Mouse (Mus musculus) neural tube, embryonic 14.5 days (tissue): Measurements from ENCODE around the gene B830017H08Rik. TPM values are rescaled to one million over a fixed set of nuclear protein-coding genes. Genes with fewer than 3 reads are reported as not detected.

Experiments used
- ATAC-seq: fragments of 200-750 bp; cut with Nextera tagmentation; 2 replicates; pipeline ENCODE4 v1.8.0; 2017; ENCODE audit warnings: low read depth, mild to moderate bottlenecking, moderate TSS enrichment, moderate library complexity
- H3K27ac ChIP-seq: fragments of 300-500 bp; sonication (generic); 2 replicates; pipeline ENCODE4 v1.5.1; 2014; ENCODE audit warnings: low read depth, mild to moderate bottlenecking, control low read depth, low read length, moderate library complexity, mixed read lengths
- H3K27me3 ChIP-seq: fragments of 300-500 bp; sonication (generic); 2 replicates; pipeline ENCODE4 v1.6.1; 2014; ENCODE audit warnings: low read length; ENCODE audit not compliant: control insufficient read depth, insufficient read depth
- H3K36me3 ChIP-seq: fragments of 300-500 bp; sonication (generic); 2 replicates; pipeline ENCODE4 v1.6.1; 2014; ENCODE audit warnings: low read length, mixed read lengths; ENCODE audit not compliant: control insufficient read depth, insufficient read depth
- H3K4me1 ChIP-seq: fragments of 300-500 bp; sonication (generic); 2 replicates; pipeline ENCODE4 v1.6.1; 2014; ENCODE audit warnings: low read length; ENCODE audit not compliant: control insufficient read depth, insufficient read depth
- H3K4me2 ChIP-seq: fragments of 300-500 bp; sonication (generic); 2 replicates; pipeline ENCODE4 v1.6.1; 2014; ENCODE audit warnings: mild to moderate bottlenecking, low read depth, low read length, control low read depth
- H3K4me3 ChIP-seq: fragments of 300-500 bp; sonication (generic); 2 replicates; pipeline ENCODE4 v1.5.1; 2014; ENCODE audit warnings: low read depth, low read length, control low read depth, mixed read lengths
- H3K9ac ChIP-seq: fragments of 300-500 bp; sonication (generic); replicated peaks from 2 replicates; pipeline ENCODE4 v1.6.1; 2014; ENCODE audit warnings: low read depth, mild to moderate bottlenecking, control low read depth, low read length, mixed read lengths
- H3K9me3 ChIP-seq: fragments of 300-500 bp; sonication (generic); 2 replicates; pipeline ENCODE4 v1.6.1; 2016; ENCODE audit warnings: low read length; ENCODE audit not compliant: control insufficient read depth
- WGBS: fragments of 180-500 bp; shearing (Covaris S2); extraction: QIAGEN DNeasy Blood & Tissue Kit; methylation state at CpG from one replicate; pipeline ENCODE4 v1.1.7; 2014; 5-methylcytosine and 5-hydroxymethylcytosine counted together
- polyA plus RNA-seq: library from polyadenylated mRNA; unstranded; fragments of >200 nt; fragmentation: Nextera tagmentation; extraction: Ambion mirVana; gene quantifications from 2 replicates; pipeline ENCODE4 v1.2.1, GENCODE M21; 2014

B830017H08Rik gene
- polyA plus RNA-seq, 1 experiment from 2014 or later, result 6.5 TPM

DNA sequence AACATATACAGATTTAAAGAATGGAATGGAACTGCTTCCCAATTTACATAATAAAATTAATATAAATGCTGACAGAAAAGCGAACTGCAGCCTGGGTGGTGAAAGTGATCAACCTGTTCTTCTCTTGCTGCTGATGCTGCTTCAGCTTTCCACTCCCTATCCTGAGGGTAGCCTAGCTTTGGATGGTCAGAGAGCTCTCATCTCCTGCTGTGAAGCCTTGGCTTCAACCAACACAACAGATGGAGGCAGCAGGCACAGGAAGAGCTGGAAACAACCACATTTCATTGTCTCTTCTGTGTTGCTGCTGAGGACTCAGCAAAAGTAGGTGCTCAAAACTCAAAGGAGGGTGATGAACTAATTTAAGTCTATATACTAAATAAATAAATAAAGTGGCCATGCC, 18.9 kb downstream of the B830017H08Rik start:
- H3K9me3 ChIP-seq, result no peaks in the 10 kb centered on the region
- no peak for ATAC-seq
- H3K4me3 ChIP-seq, result no peak overlapping the region
- H3K27me3 ChIP-seq, result no peaks in the 10 kb centered on the region
- H3K4me2 ChIP-seq, result no peak overlapping the region
- WGBS, result 95% methylated on average over 1 of the region's 1 CpGs
- H3K27ac ChIP-seq, result no peak overlapping the region
- no peaks in the 10 kb centered on the region for H3K4me1 ChIP-seq
- H3K36me3 ChIP-seq, result peaks cover 52% of the 10 kb centered on the region
- no peak overlapping the region for H3K9ac ChIP-seq

DNA sequence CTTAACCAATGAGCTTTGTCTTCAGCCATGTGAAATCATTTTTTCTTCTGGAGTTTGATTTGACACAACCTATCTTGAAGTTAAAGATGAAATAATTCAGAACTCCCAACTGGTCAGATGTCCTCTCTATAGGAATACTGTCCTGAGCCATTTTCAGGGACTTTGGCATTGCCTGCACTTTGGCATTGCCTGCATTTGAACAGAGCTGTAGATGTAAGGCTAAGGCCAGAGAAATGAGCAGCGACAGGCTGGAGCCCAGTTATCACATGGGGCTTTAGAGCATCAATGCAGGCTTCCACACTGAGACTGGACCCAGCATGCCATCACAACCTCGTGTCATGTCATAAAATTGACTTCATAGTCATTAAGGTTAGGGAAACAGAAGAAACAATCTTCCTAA, 20.3 kb downstream of the B830017H08Rik start:
- Histone ChIP-seq H3K9ac (no peak overlapping the region), H3K27me3 (no peaks in the 10 kb centered on the region), H3K27ac (no peak overlapping the region), H3K36me3 (peaks cover 54% of the 10 kb centered on the region), H3K9me3 (no peaks in the 10 kb centered on the region), H3K4me1 (no peaks in the 10 kb centered on the region), H3K4me2 (no peak overlapping the region), H3K4me3 (no peak overlapping the region)
- WGBS, result 85% methylated on average over 2 of the region's 2 CpGs
- ATAC-seq, result no peak

DNA sequence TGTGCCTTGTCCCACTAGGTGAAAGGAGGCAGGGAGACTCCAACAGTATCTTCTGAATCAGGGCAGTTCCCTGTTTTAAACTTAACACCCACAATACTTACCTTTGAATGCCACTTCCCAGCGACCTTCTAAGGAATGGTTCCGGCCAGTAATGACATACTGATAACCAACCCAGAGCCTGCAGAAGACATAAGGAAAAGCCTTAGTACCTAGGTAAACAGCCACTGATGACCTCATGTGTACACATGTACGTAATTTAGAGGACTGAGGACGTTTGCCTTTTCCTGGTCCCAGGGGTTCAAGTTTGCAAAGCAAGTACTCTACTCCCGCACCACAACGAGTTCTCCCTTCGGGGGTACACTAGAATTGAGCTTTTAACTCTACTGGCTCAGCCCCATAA, 24.2 kb downstream of the B830017H08Rik start:
- peaks cover 42% of the 10 kb centered on the region for H3K36me3 ChIP-seq
- no peak overlapping the region for H3K4me2 ChIP-seq
- ATAC-seq, result no peak
- H3K27ac ChIP-seq, result no peak overlapping the region
- H3K27me3 ChIP-seq, result no peaks in the 10 kb centered on the region
- no peaks in the 10 kb centered on the region for H3K9me3 ChIP-seq
- no peak overlapping the region for H3K4me3 ChIP-seq
- H3K9ac ChIP-seq, result no peak overlapping the region
- WGBS, result 95% methylated on average over 7 of the region's 7 CpGs
- no peaks in the 10 kb centered on the region for H3K4me1 ChIP-seq

DNA sequence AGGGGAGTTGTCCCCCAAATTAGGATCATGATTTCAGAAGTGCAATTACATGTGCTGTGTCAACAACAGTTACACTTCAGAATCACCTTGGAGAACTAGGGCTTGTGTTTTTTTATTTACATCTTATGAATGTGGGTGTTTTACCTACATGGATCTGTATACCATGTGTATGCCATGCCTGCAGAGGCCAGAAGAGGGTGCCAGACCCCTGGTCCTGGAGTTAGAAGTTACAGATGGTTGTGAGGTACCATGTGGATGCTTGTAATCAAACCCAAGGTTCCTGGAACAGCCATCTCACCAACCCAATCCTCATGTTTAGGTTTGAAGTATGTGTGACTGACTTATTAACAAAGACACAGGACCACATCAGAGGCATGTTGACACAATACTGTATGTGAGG, 25.7 kb downstream of the B830017H08Rik start:
- ATAC-seq, result peak; percentile 61
- Histone ChIP-seq H3K27me3 (no peaks in the 10 kb centered on the region), H3K4me1 (no peaks in the 10 kb centered on the region), H3K9ac (no peak overlapping the region), H3K9me3 (no peaks in the 10 kb centered on the region), H3K27ac (no peak overlapping the region), H3K36me3 (peaks cover 39% of the 10 kb centered on the region), H3K4me2 (no peak overlapping the region), H3K4me3 (no peak overlapping the region)

DNA sequence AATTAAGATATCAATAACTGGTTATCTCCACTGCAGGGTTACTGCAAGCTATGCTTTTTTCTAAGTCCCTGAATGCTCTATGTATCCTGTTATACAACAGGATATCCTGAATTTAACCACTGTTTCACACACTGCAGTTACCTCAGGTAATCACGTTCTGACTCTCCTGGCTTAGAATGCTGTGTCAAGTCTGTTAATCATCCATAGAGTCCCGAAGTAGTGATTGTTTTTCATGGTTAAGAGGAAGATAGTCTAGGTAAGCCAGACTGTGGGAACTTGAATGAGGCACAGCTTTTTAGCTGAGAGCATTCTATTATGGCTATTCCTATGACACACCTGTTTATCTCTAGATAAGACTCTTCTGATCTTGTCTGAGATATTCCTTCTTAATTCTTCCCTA, 32.4 kb downstream of the B830017H08Rik start:
- no peaks in the 10 kb centered on the region for H3K27me3 ChIP-seq

DNA sequence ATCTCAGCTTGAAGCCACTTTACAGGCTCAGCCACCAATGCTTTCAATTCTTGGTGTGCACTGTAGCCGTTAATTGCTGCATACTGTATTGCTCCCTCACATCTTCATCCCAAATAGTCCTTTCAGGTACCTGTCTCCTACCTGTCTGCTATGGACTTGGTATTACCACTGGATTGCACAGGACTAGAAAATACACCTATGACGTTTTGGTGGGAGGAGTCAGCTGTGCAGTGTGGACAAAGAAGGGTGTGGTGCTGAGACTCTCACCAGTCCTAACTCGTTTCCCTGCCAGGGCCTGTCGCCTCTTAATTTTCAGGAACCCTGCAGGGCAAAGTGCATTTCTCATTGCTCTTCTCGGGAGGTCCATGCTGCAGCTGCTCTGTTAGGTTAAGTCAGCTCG, 32.8 kb downstream of the B830017H08Rik start:
- WGBS, result 74% methylated on average over 6 of the region's 6 CpGs

More for the DNA sequence above, 32.4 kb downstream of the B830017H08Rik start:
- 98% methylated on average over 2 of the region's 2 CpGs for WGBS
- H3K9me3 ChIP-seq, result no peaks in the 10 kb centered on the region
- no peak overlapping the region for H3K27ac ChIP-seq
- no peaks in the 10 kb centered on the region for H3K36me3 ChIP-seq
- no peak overlapping the region for H3K4me3 ChIP-seq
- H3K9ac ChIP-seq, result no peak overlapping the region
- no peak for ATAC-seq
- H3K4me2 ChIP-seq, result no peak overlapping the region
- no peaks in the 10 kb centered on the region for H3K4me1 ChIP-seq

DNA sequence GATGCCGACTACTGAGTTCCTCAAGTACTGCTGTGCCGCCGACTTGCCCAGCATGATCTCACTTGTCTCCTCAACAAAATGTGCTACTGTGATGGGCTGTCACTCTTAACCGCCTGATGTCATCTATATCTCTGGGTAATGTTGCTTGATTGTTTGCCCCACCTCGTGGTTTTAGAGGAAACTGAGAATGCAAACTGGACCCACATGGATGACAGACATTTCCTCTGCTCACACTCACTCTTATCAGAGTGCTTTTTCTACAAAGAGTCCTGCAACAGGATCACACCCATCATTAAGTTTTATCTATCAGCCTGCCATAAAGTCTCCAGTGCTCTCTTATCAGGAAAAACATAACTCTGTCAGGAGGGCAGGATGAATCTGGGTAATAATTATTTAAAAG, 38.3 kb downstream of the B830017H08Rik start:
- no peaks in the 10 kb centered on the region for H3K27me3 ChIP-seq
- no peaks in the 10 kb centered on the region for H3K4me1 ChIP-seq
- ATAC-seq, result no peak
- WGBS, result 88% methylated on average over 5 of the region's 5 CpGs
- peaks cover 18% of the 10 kb centered on the region for H3K36me3 ChIP-seq
- no peak overlapping the region for H3K9ac ChIP-seq
- no peak overlapping the region for H3K4me3 ChIP-seq
- no peaks in the 10 kb centered on the region for H3K9me3 ChIP-seq
- no peak overlapping the region for H3K4me2 ChIP-seq
- H3K27ac ChIP-seq, result no peak overlapping the region

More for the DNA sequence above, 32.8 kb downstream of the B830017H08Rik start:
- Histone ChIP-seq H3K4me2 (no peak overlapping the region), H3K4me1 (no peaks in the 10 kb centered on the region), H3K27ac (no peak overlapping the region), H3K27me3 (no peaks in the 10 kb centered on the region), H3K36me3 (peaks cover 1% of the 10 kb centered on the region; the same call in 1 of the 2 replicates), H3K9me3 (no peaks in the 10 kb centered on the region), H3K4me3 (no peak overlapping the region), H3K9ac (no peak overlapping the region)
- no peak for ATAC-seq

DNA sequence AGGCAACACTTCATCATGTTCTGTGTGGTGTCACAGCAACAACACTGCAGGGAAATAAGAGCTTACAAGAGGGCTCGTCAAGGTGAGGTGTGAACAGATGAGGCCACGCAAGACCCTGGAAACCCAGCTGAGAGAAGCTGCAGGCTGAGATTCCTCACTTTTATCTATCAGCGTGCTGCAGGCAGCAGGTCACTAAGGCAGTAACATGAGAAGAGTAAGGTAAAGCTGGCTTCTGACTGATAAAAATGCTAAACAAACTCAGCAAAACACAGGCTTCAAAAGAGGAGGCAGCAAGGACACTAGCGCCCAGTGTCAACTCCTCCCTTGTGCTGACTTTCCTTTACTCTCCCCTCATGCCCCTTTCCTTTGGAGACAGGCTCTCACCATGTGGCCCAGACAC, 40.1 kb downstream of the B830017H08Rik start:
- no peak for ATAC-seq
- no peak overlapping the region for H3K4me3 ChIP-seq
- H3K27ac ChIP-seq, result no peak overlapping the region
- H3K36me3 ChIP-seq, result peaks cover 18% of the 10 kb centered on the region
- no peak overlapping the region for H3K9ac ChIP-seq
- H3K27me3 ChIP-seq, result no peaks in the 10 kb centered on the region
- no peaks in the 10 kb centered on the region for H3K9me3 ChIP-seq
- H3K4me2 ChIP-seq, result no peak overlapping the region
- H3K4me1 ChIP-seq, result no peaks in the 10 kb centered on the region
- 78% methylated on average over 4 of the region's 4 CpGs for WGBS

DNA sequence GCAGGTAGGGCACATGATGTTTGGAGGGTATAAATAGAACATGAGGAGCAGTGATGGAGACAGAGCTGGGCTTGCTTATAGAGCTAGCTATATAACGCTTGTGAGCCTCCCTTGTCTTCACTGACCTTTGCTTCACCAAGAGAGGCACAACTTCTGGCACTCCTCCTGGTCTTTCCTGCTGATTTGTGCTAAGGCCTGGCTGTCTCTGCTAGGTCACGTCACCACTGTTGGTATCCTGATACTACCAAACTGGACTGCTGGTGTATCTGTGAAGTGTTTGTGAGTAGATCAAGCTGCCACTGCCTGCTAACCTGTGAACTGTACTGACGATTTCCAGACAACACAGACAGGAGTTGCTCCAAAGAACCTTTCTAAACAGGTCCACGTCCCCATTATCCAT, 42.3 kb downstream of the B830017H08Rik start:
- Histone ChIP-seq H3K4me2 (no peak overlapping the region), H3K27ac (no peak overlapping the region), H3K4me3 (no peak overlapping the region), H3K4me1 (no peaks in the 10 kb centered on the region), H3K36me3 (peaks cover 18% of the 10 kb centered on the region), H3K27me3 (no peaks in the 10 kb centered on the region), H3K9ac (no peak overlapping the region), H3K9me3 (no peaks in the 10 kb centered on the region)
- ATAC-seq, result no peak
- WGBS, result 93% methylated on average over 4 of the region's 4 CpGs

DNA sequence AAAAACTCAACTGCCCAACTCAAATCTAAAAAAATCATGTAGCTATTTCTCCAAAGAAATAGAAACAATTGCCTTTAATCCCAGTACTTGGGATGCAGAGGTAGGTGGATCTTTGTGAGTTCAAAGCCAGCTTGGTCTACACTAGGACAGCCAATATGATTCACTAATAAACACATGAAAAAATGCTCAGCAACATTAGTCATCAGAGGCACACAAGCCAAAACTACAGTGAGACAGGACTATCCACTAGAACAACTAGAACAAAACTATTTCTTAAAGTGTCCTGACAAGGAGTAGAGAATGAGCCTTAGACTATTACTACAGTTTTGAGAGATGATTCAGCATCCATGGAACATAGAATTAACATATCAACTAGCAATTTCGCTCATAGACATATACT, 43.2 kb downstream of the B830017H08Rik start:
- no peaks in the 10 kb centered on the region for H3K4me1 ChIP-seq
- H3K9ac ChIP-seq, result no peak overlapping the region
- peaks cover 14% of the 10 kb centered on the region for H3K36me3 ChIP-seq
- H3K9me3 ChIP-seq, result no peaks in the 10 kb centered on the region
- H3K27me3 ChIP-seq, result no peaks in the 10 kb centered on the region
- no peak overlapping the region for H3K4me3 ChIP-seq
- no peak overlapping the region for H3K27ac ChIP-seq
- no peak for ATAC-seq
- H3K4me2 ChIP-seq, result no peak overlapping the region
- WGBS, result 98% methylated on average over 1 of the region's 1 CpGs
